ENCODE assay signal across 24 mouse cellular contexts in genomic region chr9:57985304-57985703, GRCm38 (mm10). TPM values are rescaled to one million over a fixed set of nuclear protein-coding genes. Genes with fewer than 3 reads are reported as not detected.
DNase-seq lines count a peak whose midpoint lies in the region; ATAC-seq lines count a peak whose summit lies in the region.
"Had no signal": no experiment of that assay in that cellular context is flagged by ENCODE, and none has a peak within 500 bp of the region (broad histone marks: within the 10 kb centered on the region; RNA-seq: fewer than 3 reads in every experiment).

No protein-coding gene starts in this region.

- H3K4me1 ChIP-seq in liver, embryonic 12.5 days = no peaks in the 10 kb centered on the region
- H3K4me1 ChIP-seq: embryonic facial prominence, embryonic 15.5 days; heart, embryonic 12.5 days had no signal

- peaks cover 25% of the 10 kb centered on the region for H3K27me3 ChIP-seq in liver, embryonic 12.5 days (replicated peaks)
- H3K27me3 ChIP-seq: embryonic facial prominence, embryonic 15.5 days; midbrain, embryonic 15.5 days; Patski had no signal

- H3K4me3 ChIP-seq in liver, embryonic 12.5 days = no peak overlapping the region
- H3K4me3 ChIP-seq: embryonic facial prominence, embryonic 15.5 days; forebrain, embryonic 10.5 days; heart, embryonic 12.5 days; limb, embryonic 12.5 days; midbrain, embryonic 15.5 days had no signal

- WGBS in liver, embryonic 12.5 days (ENCODE audit: insufficient replicate concordance) = 73% methylated on average over 8 of the region's 8 CpGs

- no peak overlapping the region for H3K9ac ChIP-seq in liver, embryonic 12.5 days
- H3K9ac ChIP-seq: embryonic facial prominence, embryonic 15.5 days; heart, embryonic 12.5 days; limb, embryonic 12.5 days; liver, embryonic 14.5 days; midbrain, embryonic 15.5 days had no signal

- intact Hi-C loops in left cerebral cortex, postnatal 4 days (cut with DNase I) = no loop called here
- intact Hi-C loops in left cerebral cortex, postnatal 25 days (cut with DNase I) = loop anchor here (2.0 kb wide), 1 partner anchor 19 kb away; no protein-coding TSS in a partner anchor

- H3K36me3 ChIP-seq in liver, embryonic 12.5 days = no peaks in the 10 kb centered on the region
- H3K36me3 ChIP-seq: embryonic facial prominence, embryonic 15.5 days; forebrain, embryonic 10.5 days; heart, embryonic 12.5 days; limb, embryonic 12.5 days; midbrain, embryonic 15.5 days had no signal

- H3K4me2 ChIP-seq in liver, embryonic 12.5 days = no peak overlapping the region
- H3K4me2 ChIP-seq: embryonic facial prominence, embryonic 15.5 days; heart, embryonic 12.5 days; limb, embryonic 12.5 days; midbrain, embryonic 15.5 days had no signal

- ATAC-seq in liver, embryonic 12.5 days = no peak
- ATAC-seq: activated CD4-positive, CD25-positive, alpha-beta regulatory T cell, adult 4 months; midbrain, embryonic 15.5 days; Patski had no signal

- no peaks in the 10 kb centered on the region for H3K9me3 ChIP-seq in liver, embryonic 12.5 days (replicated peaks)
- H3K9me3 ChIP-seq: embryonic facial prominence, embryonic 15.5 days; forebrain, embryonic 10.5 days; limb, embryonic 12.5 days; midbrain, embryonic 15.5 days had no signal

- DNase-seq in left cerebral cortex, adult 11 months (ENCODE audit: low spot score) = peak; percentile 64
- DNase-seq in left cerebral cortex, postnatal 4 days = no peak
- DNase-seq in layer of hippocampus, adult 8-10 months (ENCODE audit: low spot score in 2 of 2) = peak; percentile 70 to 75
- DNase-seq in left cerebral cortex, postnatal 25 days (ENCODE audit: low spot score in 2 of 2) = peak; percentile 72 to 96
- DNase-seq in kidney, adult 9 months = no peak
- DNase-seq in lung, adult 18-20 months = no peak
- DNase-seq: adrenal gland, postnatal 25 days; B cell, adult 2 months; cerebellum, adult 8-10 months; kidney, adult 18-20 months; kidney, postnatal 25 days; lung, postnatal 10 days; retina, postnatal 1 day; thymus, postnatal 4 days had no signal

- H3K27ac ChIP-seq in liver, embryonic 12.5 days = no peak overlapping the region
- H3K27ac ChIP-seq: embryonic facial prominence, embryonic 15.5 days; forebrain, embryonic 10.5 days; limb, embryonic 12.5 days; liver, embryonic 14.5 days; midbrain, embryonic 15.5 days had no signal

RNA-seq across cellular contexts. Expression of gene Cyp11a1, which starts 20.9 kb away (rescaled TPM):
- 1 to 10 TPM; 1.7 to 2.0 TPM for total RNA-seq in left cerebral cortex, postnatal 4 days (2021)
- total RNA-seq in layer of hippocampus, adult 8-10 months (2022) = 1 to 10 TPM; 2.4 to 4.6 (median 3.1) TPM
- 1 to 10 TPM; 3.5 to 6.7 TPM for total RNA-seq in left cerebral cortex, postnatal 25 days (2021)
- 0.10 TPM in 1 of 2 replicates, not detected in the other for polyA plus RNA-seq in liver, embryonic 12.5 days (2016; fragmentation: Nextera tagmentation; extraction: Ambion mirVana)
- total RNA-seq: heart, postnatal 25 days had no signal
- polyA plus RNA-seq: activated CD4-positive, CD25-positive, alpha-beta regulatory T cell, adult 4 months; forebrain, embryonic 10.5 days; heart, embryonic 12.5 days had no signal

RNA-seq across cellular contexts. Expression of gene Sema7a, which starts 45.4 kb away (rescaled TPM):
- total RNA-seq in left cerebral cortex, postnatal 4 days (2021) = 100 to 1,000 TPM; 128 to 151 TPM
- 100 to 1,000 TPM in 1 of 4 experiments, 10 to 100 TPM in 3; 91.0 to 102 (median 94.4) TPM for total RNA-seq in layer of hippocampus, adult 8-10 months (2022)
- total RNA-seq in left cerebral cortex, postnatal 25 days (2021) = 100 to 1,000 TPM; 139 to 145 TPM
- polyA plus RNA-seq in liver, embryonic 12.5 days (2016; fragmentation: Nextera tagmentation; extraction: Ambion mirVana) = not detected in 2 replicates

Comparison
In these comparisons a context has a peak if more than half of its experiments do, and no peak if none do; other contexts are left out.
1. DNase-seq: peak in left cerebral cortex, adult 11 months (single experiment), layer of hippocampus, adult 8-10 months (2 of 2) and left cerebral cortex, postnatal 25 days (2 of 2); none in left cerebral cortex, postnatal 4 days (single experiment), kidney, adult 9 months (single experiment) and lung, adult 18-20 months (0 of 2).